Mouse (Mus musculus): ENCODE measurements around the gene Odf2l. TPM values are rescaled to one million over a fixed set of nuclear protein-coding genes. Genes with fewer than 3 reads are reported as not detected.

Gene Odf2l
- polyA plus RNA-seq (2015; fragmentation: Nextera tagmentation; extraction: Ambion mirVana): 10.0 and 11.4 TPM in 2 replicates

DNA sequence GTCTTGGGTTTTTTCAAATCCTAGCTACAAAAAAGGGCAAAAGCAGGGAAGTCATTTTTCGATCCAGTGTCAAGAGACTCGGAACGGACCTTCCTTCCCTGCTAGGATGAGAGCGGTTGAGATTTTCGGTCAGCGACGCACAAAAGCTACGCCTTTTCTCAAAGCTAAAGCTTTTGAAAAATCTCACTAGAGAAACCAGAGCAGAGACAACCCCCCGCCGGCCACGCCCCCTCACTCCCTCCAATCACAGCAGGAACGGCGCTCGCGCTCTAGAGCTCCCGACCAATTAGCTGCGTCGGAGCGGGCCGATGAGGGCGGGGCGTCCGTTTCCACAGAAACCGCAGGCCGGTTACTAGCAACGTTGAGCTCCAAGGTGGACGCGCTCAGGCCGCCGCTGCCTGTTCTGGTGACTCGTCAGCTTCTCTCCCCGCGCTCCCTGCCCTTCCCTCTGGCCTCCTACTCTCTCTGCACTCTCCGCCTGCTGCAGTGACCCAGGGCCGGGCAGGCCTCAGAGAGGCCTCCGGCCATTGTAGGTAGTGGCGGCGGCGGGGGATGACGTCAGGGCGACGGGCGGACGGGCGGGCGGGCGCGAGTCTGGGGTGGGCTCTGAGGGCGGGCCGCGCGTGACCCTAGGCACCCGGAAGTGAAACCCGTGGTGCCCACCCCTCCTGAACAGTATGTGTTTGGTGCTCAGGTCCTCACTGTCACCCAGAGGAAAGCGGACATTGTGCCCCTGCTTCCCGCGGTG is at the start of gene Odf2l:
Gene Odf2l, plus strand, starts transcription at position 335 of the 748 bp plus-strand sequence.
- H3K4me2 ChIP-seq: peak within 1 kb of the TSS; percentile 79
- under 1% methylated on average over 57 of the region's 57 CpGs for WGBS
- peak within 1 kb of the TSS; percentile 98 for H3K27ac ChIP-seq (replicated peaks)
- no peaks in the 10 kb centered on the region for H3K36me3 ChIP-seq
- no peaks in the 10 kb centered on the region for H3K27me3 ChIP-seq (replicated peaks)
- peaks cover 19% of the 10 kb centered on the region for H3K4me1 ChIP-seq
- no peaks in the 10 kb centered on the region for H3K9me3 ChIP-seq
- peak within 1 kb of the TSS; percentile 93 for H3K9ac ChIP-seq
- H3K4me3 ChIP-seq: peak within 1 kb of the TSS; percentile 87
- peak; percentile 94 for ATAC-seq (ENCODE audit: extremely low read depth, insufficient number of reproducible peaks, low FRiP score, low TSS enrichment)

DNA sequence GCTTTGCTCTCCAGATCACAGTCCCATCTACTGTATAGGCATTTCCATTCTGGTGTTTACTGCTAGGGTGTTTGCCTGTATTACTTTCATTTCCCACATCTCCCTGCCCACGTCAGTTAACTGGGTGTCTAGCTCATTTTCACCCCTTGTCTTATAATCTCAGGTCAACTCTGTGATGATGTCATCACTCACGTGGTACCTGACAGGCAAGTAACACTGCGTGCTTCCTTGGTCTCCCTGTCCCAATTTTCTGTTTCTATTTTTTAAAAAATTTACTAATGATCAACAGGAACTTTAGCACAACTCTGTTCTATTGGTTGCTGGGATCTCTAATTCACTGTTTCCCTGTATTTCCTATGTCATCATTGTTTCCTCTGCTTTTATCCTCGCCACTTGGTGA is 49.4 kb upstream of the Odf2l start:
- Histone ChIP-seq H3K36me3 (no peaks in the 10 kb centered on the region), H3K9ac (no peak overlapping the region), H3K27ac (replicated peaks) (no peak overlapping the region), H3K27me3 (replicated peaks) (no peaks in the 10 kb centered on the region), H3K4me3 (no peak overlapping the region), H3K9me3 (no peaks in the 10 kb centered on the region), H3K4me2 (no peak overlapping the region), H3K4me1 (no peaks in the 10 kb centered on the region)
- ATAC-seq (ENCODE audit: extremely low read depth, insufficient number of reproducible peaks, low FRiP score, low TSS enrichment): no peak
- 66% methylated on average over 4 of the region's 4 CpGs for WGBS

DNA sequence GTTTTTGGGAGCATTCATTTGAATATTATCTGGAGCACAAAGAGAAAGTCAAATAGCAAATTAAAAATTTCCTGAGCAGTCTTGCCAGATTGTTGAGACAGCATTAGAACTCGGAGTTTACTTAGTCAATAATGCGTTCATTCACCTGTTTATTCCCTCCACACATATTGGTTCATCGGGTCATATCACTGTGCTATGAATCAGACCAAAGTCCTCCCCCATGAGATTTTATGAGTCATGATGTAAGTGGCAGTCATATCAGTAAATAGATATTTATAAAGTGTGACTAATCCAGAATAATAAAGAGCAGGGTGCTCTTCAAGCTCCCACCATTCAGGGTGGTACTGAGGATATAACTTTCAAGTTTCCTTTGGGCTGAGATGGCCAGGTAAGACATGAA is 46.0 kb upstream of the Odf2l start:
- Histone ChIP-seq H3K4me3 (no peak overlapping the region), H3K27me3 (replicated peaks) (no peaks in the 10 kb centered on the region), H3K36me3 (no peaks in the 10 kb centered on the region), H3K9me3 (no peaks in the 10 kb centered on the region), H3K4me1 (no peaks in the 10 kb centered on the region), H3K4me2 (no peak overlapping the region), H3K9ac (no peak overlapping the region), H3K27ac (replicated peaks) (no peak overlapping the region)
- no peak for ATAC-seq (ENCODE audit: extremely low read depth, insufficient number of reproducible peaks, low FRiP score, low TSS enrichment)
- 79% methylated on average over 3 of the region's 3 CpGs for WGBS

DNA sequence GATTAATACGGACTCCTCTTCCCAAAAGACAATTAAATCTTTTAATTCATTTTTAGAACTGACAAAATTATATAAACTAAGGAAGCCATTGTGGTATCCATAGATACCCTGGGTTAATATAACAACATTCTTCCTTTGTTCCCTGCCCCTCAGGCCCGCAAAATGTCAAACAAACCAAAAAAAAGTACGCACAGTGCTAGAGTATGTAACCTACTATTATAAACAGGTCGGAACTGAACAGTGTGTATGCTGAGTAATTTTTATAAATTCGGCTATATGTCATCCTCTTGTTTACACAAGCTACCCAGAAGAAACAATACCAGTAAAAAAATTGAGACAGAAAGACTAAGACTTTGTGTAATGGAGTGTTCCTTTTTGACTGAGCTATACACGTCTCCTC is 40.0 kb upstream of the Odf2l start:
- 73% methylated on average over 6 of the region's 6 CpGs for WGBS
- H3K4me1 ChIP-seq: no peaks in the 10 kb centered on the region
- no peak for ATAC-seq (ENCODE audit: extremely low read depth, insufficient number of reproducible peaks, low FRiP score, low TSS enrichment)
- no peaks in the 10 kb centered on the region for H3K36me3 ChIP-seq
- H3K9me3 ChIP-seq: no peaks in the 10 kb centered on the region
- H3K9ac ChIP-seq: no peak overlapping the region
- no peaks in the 10 kb centered on the region for H3K27me3 ChIP-seq (replicated peaks)
- H3K4me3 ChIP-seq: no peak overlapping the region
- no peak overlapping the region for H3K4me2 ChIP-seq
- no peak overlapping the region for H3K27ac ChIP-seq (replicated peaks)

DNA sequence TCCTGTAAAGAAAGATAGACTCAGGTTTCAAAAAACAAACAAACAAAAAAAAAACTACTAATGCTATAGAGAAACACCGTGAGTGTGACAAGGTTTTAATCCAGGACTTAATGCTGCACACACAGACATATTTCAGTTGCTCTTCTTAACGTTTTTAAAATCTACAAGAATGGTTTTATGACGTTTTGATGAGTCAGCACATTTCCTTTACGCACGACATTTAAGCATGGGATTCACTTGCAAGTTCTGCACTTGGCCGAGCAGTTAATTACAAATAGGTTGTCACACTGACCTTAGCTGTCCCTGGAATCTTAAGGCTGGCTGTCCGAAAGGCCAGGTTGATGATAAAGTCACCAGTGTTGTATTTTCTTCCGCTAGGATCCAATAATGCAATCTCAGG is 37.5 kb upstream of the Odf2l start:
- H3K27me3 ChIP-seq (replicated peaks): no peaks in the 10 kb centered on the region

DNA sequence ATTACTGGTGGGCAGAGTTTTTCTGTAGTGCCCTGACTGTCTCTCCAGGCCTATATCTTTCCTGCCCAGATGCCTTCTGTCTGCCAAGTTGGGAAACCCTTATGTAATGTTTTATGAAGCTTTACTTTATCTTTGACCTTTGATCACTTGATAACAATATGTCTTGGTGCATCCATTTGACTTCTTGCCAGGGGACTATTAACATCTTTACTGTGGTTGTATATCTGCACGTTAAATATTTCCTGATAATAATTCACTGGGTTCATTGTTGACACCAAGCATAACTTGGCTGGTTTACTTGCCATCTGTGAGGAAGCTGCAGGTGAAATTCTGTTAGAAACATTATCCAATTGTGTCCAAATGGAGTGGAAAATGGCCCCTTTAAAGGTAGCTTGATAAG is 35.3 kb upstream of the Odf2l start:
- Histone ChIP-seq H3K4me1 (no peaks in the 10 kb centered on the region), H3K27ac (replicated peaks) (no peak overlapping the region), H3K4me3 (no peak overlapping the region), H3K36me3 (no peaks in the 10 kb centered on the region), H3K4me2 (no peak overlapping the region), H3K9ac (no peak overlapping the region), H3K27me3 (replicated peaks) (no peaks in the 10 kb centered on the region), H3K9me3 (no peaks in the 10 kb centered on the region)
- ATAC-seq (ENCODE audit: extremely low read depth, insufficient number of reproducible peaks, low FRiP score, low TSS enrichment): no peak
- WGBS: 66% methylated on average over 1 of the region's 1 CpGs

More for the DNA sequence above, 37.5 kb upstream of the Odf2l start:
- no peak overlapping the region for H3K4me2 ChIP-seq
- H3K27ac ChIP-seq (replicated peaks): no peak overlapping the region
- H3K9ac ChIP-seq: no peak overlapping the region
- ATAC-seq (ENCODE audit: extremely low read depth, insufficient number of reproducible peaks, low FRiP score, low TSS enrichment): no peak
- H3K9me3 ChIP-seq: no peaks in the 10 kb centered on the region
- no peaks in the 10 kb centered on the region for H3K4me1 ChIP-seq
- WGBS: 70% methylated on average over 8 of the region's 8 CpGs
- H3K4me3 ChIP-seq: no peak overlapping the region
- H3K36me3 ChIP-seq: no peaks in the 10 kb centered on the region

DNA sequence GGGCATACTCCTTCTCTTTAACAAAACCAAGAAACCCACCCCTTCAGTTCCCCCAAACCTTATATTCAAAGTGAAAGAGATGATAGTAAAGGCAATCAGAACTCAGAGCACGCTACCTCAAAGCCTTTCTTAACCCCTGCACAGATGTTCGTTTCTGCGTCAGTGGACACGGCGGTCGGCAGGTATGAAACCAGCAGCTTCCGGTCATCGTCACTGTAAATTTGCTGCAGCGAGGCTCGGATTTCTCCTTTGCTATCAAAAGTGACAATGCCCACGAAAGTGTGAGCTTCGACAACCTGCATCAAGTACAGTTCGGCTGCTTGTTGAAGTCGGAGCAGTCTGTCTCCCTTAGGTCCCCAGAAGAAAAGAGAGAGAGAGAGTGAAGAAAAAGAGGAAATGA is 32.2 kb upstream of the Odf2l start:
- H3K36me3 ChIP-seq: no peaks in the 10 kb centered on the region
- H3K27me3 ChIP-seq (replicated peaks): no peaks in the 10 kb centered on the region
- no peaks in the 10 kb centered on the region for H3K9me3 ChIP-seq
- H3K9ac ChIP-seq: no peak overlapping the region
- WGBS: 87% methylated on average over 14 of the region's 14 CpGs
- no peaks in the 10 kb centered on the region for H3K4me1 ChIP-seq
- ATAC-seq (ENCODE audit: extremely low read depth, insufficient number of reproducible peaks, low FRiP score, low TSS enrichment): no peak
- no peak overlapping the region for H3K4me3 ChIP-seq
- H3K27ac ChIP-seq (replicated peaks): no peak overlapping the region
- H3K4me2 ChIP-seq: no peak overlapping the region

DNA sequence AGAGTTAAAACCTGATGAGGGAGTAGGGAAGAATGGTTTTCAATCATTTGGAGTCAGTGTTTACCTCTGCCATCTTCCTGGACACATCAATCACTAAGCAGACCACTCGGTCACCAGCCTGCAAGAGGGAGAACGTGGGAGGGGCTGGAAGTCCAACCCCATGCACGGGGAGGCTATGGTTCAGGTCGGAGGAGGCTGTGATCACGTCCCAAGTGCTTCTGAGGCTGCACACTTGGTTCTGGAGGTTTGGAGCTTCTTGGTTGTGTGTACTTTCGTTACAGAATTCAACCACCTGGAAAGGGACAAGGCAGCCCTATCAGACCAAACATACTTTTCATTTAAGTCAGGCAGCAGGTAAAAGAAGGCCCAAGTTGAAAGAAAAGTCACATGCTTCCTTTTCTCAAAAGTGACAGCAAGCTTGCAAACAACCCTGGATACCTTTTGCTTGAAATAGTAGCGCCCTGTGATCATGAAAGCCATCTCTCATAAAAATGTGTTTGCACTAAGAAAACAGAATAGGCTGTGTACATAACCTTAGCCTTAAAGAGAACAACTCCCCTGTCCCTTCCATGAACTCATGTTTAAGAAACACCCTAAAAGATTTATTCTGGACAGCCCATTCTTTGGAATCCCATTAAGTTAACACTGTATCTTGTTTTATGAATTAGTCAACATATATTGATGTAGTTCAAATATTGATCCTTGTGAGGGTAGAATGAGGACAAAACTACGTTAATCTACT is 30.4 kb upstream of the Odf2l start:
- Histone ChIP-seq H3K4me3 (no peak overlapping the region), H3K9ac (no peak overlapping the region), H3K4me2 (no peak overlapping the region), H3K36me3 (no peaks in the 10 kb centered on the region), H3K27me3 (replicated peaks) (no peaks in the 10 kb centered on the region), H3K27ac (replicated peaks) (no peak overlapping the region), H3K4me1 (no peaks in the 10 kb centered on the region), H3K9me3 (no peaks in the 10 kb centered on the region)
- 60% methylated on average over 8 of the region's 8 CpGs for WGBS
- no peak for ATAC-seq (ENCODE audit: extremely low read depth, insufficient number of reproducible peaks, low FRiP score, low TSS enrichment)

DNA sequence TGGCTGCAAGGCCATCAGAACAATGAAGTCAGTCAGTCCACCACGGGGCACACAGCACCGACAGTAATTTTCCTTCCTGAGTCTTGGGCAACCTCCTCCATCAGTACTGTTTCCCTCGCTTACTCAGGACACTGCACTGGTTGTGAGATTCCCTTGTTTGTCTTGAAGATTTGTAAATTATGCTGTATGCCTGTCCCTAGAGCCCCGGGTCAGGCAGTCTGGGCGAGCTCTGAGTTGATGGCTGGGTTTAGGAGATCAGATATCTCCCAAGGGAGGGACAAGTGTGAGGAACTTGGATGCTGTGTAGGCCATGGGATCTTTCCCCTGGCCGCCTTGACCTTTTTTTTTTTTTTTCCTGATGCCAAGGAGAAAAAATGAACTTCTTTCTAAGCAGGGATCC is 19.1 kb upstream of the Odf2l start, which contains the start of gene Clca2:
Gene Clca2, minus strand, starts transcription at position 153 of the 400 bp plus-strand sequence.
- Histone ChIP-seq H3K9ac (no peak within 1 kb of the TSS), H3K4me1 (peaks cover 14% of the 10 kb centered on the region), H3K27ac (replicated peaks) (no peak within 1 kb of the TSS), H3K36me3 (no peaks in the 10 kb centered on the region), H3K4me3 (no peak within 1 kb of the TSS), H3K9me3 (no peaks in the 10 kb centered on the region), H3K27me3 (replicated peaks) (no peaks in the 10 kb centered on the region), H3K4me2 (no peak within 1 kb of the TSS)
- ATAC-seq (ENCODE audit: extremely low read depth, insufficient number of reproducible peaks, low FRiP score, low TSS enrichment): no peak
- 60% methylated on average over 6 of the region's 6 CpGs for WGBS

DNA sequence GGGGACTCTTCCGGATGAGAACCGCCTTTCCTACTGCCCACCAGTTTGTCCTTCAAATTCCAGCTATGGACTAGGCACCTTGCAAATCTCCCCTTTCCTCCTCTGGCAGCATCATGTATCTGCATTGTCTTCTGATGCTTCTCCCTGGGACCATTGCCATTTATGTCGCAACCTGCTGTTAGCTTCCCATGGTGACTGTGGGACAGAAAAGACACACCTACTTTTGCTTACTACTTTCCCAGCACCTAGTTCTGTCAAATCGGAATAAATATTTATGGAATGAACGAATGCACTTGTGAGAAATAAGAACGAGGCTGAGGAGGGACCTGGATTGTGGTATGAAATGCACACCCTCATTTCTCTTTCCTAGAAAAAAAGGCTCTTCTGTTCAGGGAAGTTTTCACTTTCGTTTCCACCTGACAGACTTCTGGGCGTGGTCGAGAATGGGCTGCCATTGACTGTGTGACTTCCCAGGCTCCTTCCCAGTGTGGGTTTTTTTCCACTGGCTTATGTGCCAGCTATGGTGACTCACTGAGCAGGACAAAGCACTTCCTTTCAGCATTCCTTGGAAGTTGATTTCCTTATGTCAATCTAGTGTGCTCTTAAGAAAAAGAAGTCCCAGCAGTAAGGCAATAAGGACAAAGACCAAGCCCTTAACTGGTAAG is 16.4 kb upstream of the Odf2l start:
- 74% methylated on average over 9 of the region's 9 CpGs for WGBS
- Histone ChIP-seq H3K9me3 (no peaks in the 10 kb centered on the region), H3K27me3 (replicated peaks) (no peaks in the 10 kb centered on the region), H3K4me1 (peaks cover 14% of the 10 kb centered on the region), H3K27ac (replicated peaks) (no peak overlapping the region), H3K36me3 (no peaks in the 10 kb centered on the region), H3K9ac (no peak overlapping the region), H3K4me3 (no peak overlapping the region), H3K4me2 (no peak overlapping the region)
- no peak for ATAC-seq (ENCODE audit: extremely low read depth, insufficient number of reproducible peaks, low FRiP score, low TSS enrichment)

DNA sequence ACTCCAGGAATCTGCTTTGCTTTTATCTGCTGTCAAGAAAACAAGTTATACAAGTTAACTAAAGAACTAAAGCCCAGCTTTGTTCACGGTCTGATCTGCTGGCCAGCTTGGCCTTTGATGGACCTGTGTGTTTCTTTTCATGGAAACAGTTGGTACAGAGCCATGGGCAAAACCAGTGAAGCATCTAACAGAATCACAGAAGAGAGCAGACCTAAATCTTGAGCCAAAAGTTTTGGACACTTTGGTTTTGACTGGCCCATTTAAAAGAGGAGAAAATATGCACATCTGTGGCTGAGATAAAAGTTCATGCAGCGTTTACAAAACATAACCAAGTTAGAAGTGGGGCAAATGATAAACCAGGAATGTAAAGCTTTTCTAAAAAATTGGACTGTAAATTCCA is 15.1 kb upstream of the Odf2l start:
- no peak overlapping the region for H3K9ac ChIP-seq
- H3K4me3 ChIP-seq: no peak overlapping the region
- no peaks in the 10 kb centered on the region for H3K27me3 ChIP-seq (replicated peaks)
- no peak overlapping the region for H3K27ac ChIP-seq (replicated peaks)
- peaks cover 14% of the 10 kb centered on the region for H3K4me1 ChIP-seq
- ATAC-seq (ENCODE audit: extremely low read depth, insufficient number of reproducible peaks, low FRiP score, low TSS enrichment): no peak
- no peaks in the 10 kb centered on the region for H3K36me3 ChIP-seq
- WGBS: 60% methylated on average over 2 of the region's 2 CpGs
- no peak overlapping the region for H3K4me2 ChIP-seq
- H3K9me3 ChIP-seq: no peaks in the 10 kb centered on the region

Data from heart, embryonic 13.5 days (tissue).